Mouse (Mus musculus): ENCODE measurements around the gene Agfg1. TPM values are rescaled to one million over a fixed set of nuclear protein-coding genes. Genes with fewer than 3 reads are reported as not detected.

Agfg1 gene
- polyA plus RNA-seq (2021), result 58.7 TPM

DNA sequence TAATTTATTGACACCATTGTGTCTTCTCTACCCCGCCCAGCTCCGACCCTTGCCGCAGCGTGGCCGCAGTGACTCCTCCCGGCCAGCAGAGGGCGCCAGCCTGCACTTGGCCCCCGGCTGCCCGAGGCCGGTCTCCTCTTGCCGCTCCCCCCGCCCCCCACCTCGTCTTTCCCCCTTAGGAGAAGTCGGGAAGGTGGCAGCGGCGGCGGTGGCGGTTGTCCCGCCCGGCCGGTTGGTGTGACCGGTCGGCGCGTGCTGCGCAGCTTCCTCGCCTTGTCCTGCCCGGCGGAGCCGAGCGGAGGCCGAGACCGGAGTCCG, at the start of gene Agfg1:
Agfg1 (plus strand) TSS at position 188 of the 318 bp plus-strand sequence.
- CTCF ChIA-PET, result interaction anchor here (0.8 to 1.6 kb wide), 6 partner anchors 34 to 151 kb away, joined by 3 to 5 read pairs (median 3); no protein-coding TSS in a partner anchor
- TF ChIP-seq CTCF (IDR thresholded peaks at IDR 0.05), result peak; percentile 100
- in situ Hi-C loops (cut with MboI; ENCODE audit: low pct_unique_long_range_greater_than_20kb), result no loop called here
- peak; percentile 75 for ATAC-seq
- no peak for DNase-seq (ENCODE audit: low read depth, low spot score)
- H3K27me3 ChIP-seq, result no peaks in the 10 kb centered on the region
- POLR2A ChIA-PET, result interaction anchor here (0.8 to 1.0 kb wide), 2 partner anchors 52 to 150 kb away, joined by 3 read pairs; no protein-coding TSS in a partner anchor

GRCm38 (mm10) chr1:82791105-82791504, 48.2 kb upstream of the Agfg1 start:
- no peak for TF ChIP-seq CTCF (IDR thresholded peaks at IDR 0.05)
- in situ Hi-C loops (cut with MboI; ENCODE audit: low pct_unique_long_range_greater_than_20kb), result loop anchor here (5.0 to 25.0 kb wide), 3 partner anchors 54 to 796 kb away; no protein-coding TSS in a partner anchor
- ATAC-seq (no peak), DNase-seq (ENCODE audit: low read depth, low spot score) (no peak)
- no peaks in the 10 kb centered on the region for H3K27me3 ChIP-seq
- ChIA-PET POLR2A (no interaction called here), CTCF (interaction anchor here (0.6 kb wide), 1 partner anchor 197 kb away, joined by 3 read pairs; no protein-coding TSS in a partner anchor)

GRCm38 (mm10) chr1:82792238-82792637, 47.0 kb upstream of the Agfg1 start:
- in situ Hi-C loops (cut with MboI; ENCODE audit: low pct_unique_long_range_greater_than_20kb), result loop anchor here (5.0 to 25.0 kb wide), 3 partner anchors 53 to 795 kb away; no protein-coding TSS in a partner anchor
- CTCF ChIA-PET, result interaction anchor here (0.8 to 1.4 kb wide), 5 partner anchors 13 to 182 kb away, joined by 3 to 5 read pairs (median 3); no protein-coding TSS in a partner anchor
- DNase-seq (ENCODE audit: low read depth, low spot score), result no peak
- H3K27me3 ChIP-seq, result no peaks in the 10 kb centered on the region
- no peak for ATAC-seq
- POLR2A ChIA-PET, result no interaction called here
- no peak for TF ChIP-seq CTCF (IDR thresholded peaks at IDR 0.05)

- H3K27me3 ChIP-seq, result no peaks in the 10 kb centered on the region
- ChIA-PET CTCF (interaction anchor here (0.8 to 2.3 kb wide), 9 partner anchors 10 to 194 kb away, joined by 3 to 12 read pairs (median 3); partner anchors contain the start of gene Agfg1), POLR2A (interaction anchor here (1.0 kb wide), 1 partner anchor 111 kb away, joined by 3 read pairs; no protein-coding TSS in a partner anchor)
- no peak for TF ChIP-seq CTCF (IDR thresholded peaks at IDR 0.05)
- in situ Hi-C loops (cut with MboI; ENCODE audit: low pct_unique_long_range_greater_than_20kb), result loop anchor here (5.0 to 25.0 kb wide), 3 partner anchors 52 to 794 kb away; no protein-coding TSS in a partner anchor
- DNase-seq (ENCODE audit: low read depth, low spot score) (no peak), ATAC-seq (no peak)
Observed at GRCm38 (mm10) chr1:82793110-82793509, 46.2 kb upstream of the Agfg1 start.

GRCm38 (mm10) chr1:82793986-82794385, 45.3 kb upstream of the Agfg1 start:
- H3K27me3 ChIP-seq, result no peaks in the 10 kb centered on the region
- no peak for TF ChIP-seq CTCF (IDR thresholded peaks at IDR 0.05)
- ChIA-PET CTCF (interaction anchor here (0.8 to 2.3 kb wide), 9 partner anchors 9 to 1413 kb away, joined by 3 to 12 read pairs (median 3); partner anchors contain the start of gene Agfg1), POLR2A (interaction anchor here (0.6 to 1.0 kb wide), 4 partner anchors 27 to 188 kb away, joined by 3 to 7 read pairs (median 4); no protein-coding TSS in a partner anchor)
- ATAC-seq (peak; percentile 27), DNase-seq (ENCODE audit: low read depth, low spot score) (no peak)
- in situ Hi-C loops (cut with MboI; ENCODE audit: low pct_unique_long_range_greater_than_20kb), result loop anchor here (5.0 to 25.0 kb wide), 3 partner anchors 51 to 793 kb away; no protein-coding TSS in a partner anchor

GRCm38 (mm10) chr1:82795211-82795610, 44.1 kb upstream of the Agfg1 start:
- ATAC-seq, result peak; percentile 52
- CTCF ChIA-PET, result interaction anchor here (1.2 to 3.1 kb wide), 4 partner anchors 8 to 192 kb away, joined by 3 to 12 read pairs (median 9); no protein-coding TSS in a partner anchor
- POLR2A ChIA-PET, result interaction anchor here (1.2 to 1.5 kb wide), 2 partner anchors 10 to 36 kb away, joined by 3 read pairs; no protein-coding TSS in a partner anchor
- no peak for DNase-seq (ENCODE audit: low read depth, low spot score)
- no peak for TF ChIP-seq CTCF (IDR thresholded peaks at IDR 0.05)
- H3K27me3 ChIP-seq, result no peaks in the 10 kb centered on the region
- in situ Hi-C loops (cut with MboI; ENCODE audit: low pct_unique_long_range_greater_than_20kb), result loop anchor here (10.0 to 25.0 kb wide), 2 partner anchors 50 to 792 kb away; no protein-coding TSS in a partner anchor

DNA sequence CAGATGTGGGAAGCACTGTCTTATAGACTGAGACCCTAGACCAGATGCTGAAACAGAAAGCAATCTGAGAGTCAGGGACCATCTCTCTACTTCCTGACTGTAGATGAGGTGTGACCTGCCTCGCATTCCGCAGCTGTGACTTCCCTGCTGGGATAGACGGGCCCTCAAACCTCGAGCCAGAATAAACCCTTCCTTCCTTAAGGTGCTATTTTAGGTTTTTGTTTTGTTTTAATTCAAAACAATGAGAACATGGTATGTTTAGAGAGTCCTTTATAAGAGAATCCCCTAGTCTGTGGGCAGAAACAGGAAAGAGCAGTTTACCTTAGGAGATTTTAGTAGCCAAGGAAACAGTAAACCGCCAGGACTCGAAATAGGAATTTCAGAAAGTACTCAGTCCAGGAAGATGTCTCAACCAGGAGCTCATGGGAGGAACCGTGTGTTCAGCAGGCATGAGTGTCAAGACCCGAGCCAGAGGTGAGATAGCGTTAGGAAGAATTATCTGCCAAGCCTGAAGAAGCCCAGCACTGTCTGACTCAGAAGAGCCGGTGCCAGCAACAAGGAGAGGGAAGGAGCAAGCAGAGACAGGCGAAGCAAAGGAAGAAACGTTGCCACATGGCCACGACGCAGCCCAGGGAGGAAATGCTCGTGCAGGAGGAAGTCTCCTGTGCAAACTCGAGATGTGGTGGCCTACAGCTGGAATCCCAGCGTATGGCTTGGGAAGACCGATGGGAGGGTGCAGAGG, 43.4 kb upstream of the Agfg1 start:
- DNase-seq (ENCODE audit: low read depth, low spot score) (no peak), ATAC-seq (no peak)
- in situ Hi-C loops (cut with MboI; ENCODE audit: low pct_unique_long_range_greater_than_20kb), result loop anchor here (10.0 to 25.0 kb wide), 2 partner anchors 49 to 791 kb away; no protein-coding TSS in a partner anchor
- TF ChIP-seq CTCF (IDR thresholded peaks at IDR 0.05), result no peak
- H3K27me3 ChIP-seq, result no peaks in the 10 kb centered on the region
- ChIA-PET POLR2A (interaction anchor here (0.8 to 1.5 kb wide), 3 partner anchors 9 to 924 kb away, joined by 3 read pairs; no protein-coding TSS in a partner anchor), CTCF (interaction anchor here (2.3 to 3.1 kb wide), 2 partner anchors 7 to 9 kb away, joined by 7 to 11 read pairs; no protein-coding TSS in a partner anchor)

DNA sequence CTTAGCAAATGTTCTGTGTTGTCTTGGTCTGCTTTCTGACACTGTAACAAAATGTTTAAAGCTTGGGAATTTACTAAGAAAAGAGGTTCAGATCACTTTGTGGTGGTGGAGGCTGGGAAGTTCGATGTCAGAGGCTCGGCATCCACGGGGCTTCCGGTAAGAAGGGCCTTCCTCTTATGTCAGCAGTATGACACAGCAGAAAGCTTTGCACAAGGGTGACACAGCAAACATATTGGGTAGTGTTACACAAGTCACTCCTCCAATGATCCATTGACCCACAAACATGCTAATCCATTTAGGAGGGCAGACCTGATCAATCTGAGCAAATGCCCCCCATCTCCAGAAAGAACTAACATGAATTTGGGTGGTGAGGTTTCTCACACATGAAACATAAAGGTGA, 42.2 kb upstream of the Agfg1 start:
- POLR2A ChIA-PET, result no interaction called here
- no peak for DNase-seq (ENCODE audit: low read depth, low spot score)
- in situ Hi-C loops (cut with MboI; ENCODE audit: low pct_unique_long_range_greater_than_20kb), result loop anchor here (10.0 to 25.0 kb wide), 2 partner anchors 48 to 790 kb away; no protein-coding TSS in a partner anchor

GRCm38 (mm10) chr1:82798304-82798703, 41.0 kb upstream of the Agfg1 start:
- TF ChIP-seq CTCF (IDR thresholded peaks at IDR 0.05), result no peak
- POLR2A ChIA-PET, result no interaction called here
- no peaks in the 10 kb centered on the region for H3K27me3 ChIP-seq
- ATAC-seq (no peak), DNase-seq (ENCODE audit: low read depth, low spot score) (no peak)
- in situ Hi-C loops (cut with MboI; ENCODE audit: low pct_unique_long_range_greater_than_20kb), result loop anchor here (10.0 to 25.0 kb wide), 2 partner anchors 46 to 789 kb away; no protein-coding TSS in a partner anchor
- CTCF ChIA-PET, result interaction anchor here (1.4 kb wide), 2 partner anchors 8 to 189 kb away, joined by 4 read pairs; no protein-coding TSS in a partner anchor

More for the DNA sequence above, 42.2 kb upstream of the Agfg1 start:
- no peak for ATAC-seq
- CTCF ChIA-PET, result interaction anchor here (1.2 to 3.1 kb wide), 3 partner anchors 10 to 11 kb away, joined by 3 to 11 read pairs (median 4); no protein-coding TSS in a partner anchor
- no peak for TF ChIP-seq CTCF (IDR thresholded peaks at IDR 0.05)
- H3K27me3 ChIP-seq, result no peaks in the 10 kb centered on the region

DNA sequence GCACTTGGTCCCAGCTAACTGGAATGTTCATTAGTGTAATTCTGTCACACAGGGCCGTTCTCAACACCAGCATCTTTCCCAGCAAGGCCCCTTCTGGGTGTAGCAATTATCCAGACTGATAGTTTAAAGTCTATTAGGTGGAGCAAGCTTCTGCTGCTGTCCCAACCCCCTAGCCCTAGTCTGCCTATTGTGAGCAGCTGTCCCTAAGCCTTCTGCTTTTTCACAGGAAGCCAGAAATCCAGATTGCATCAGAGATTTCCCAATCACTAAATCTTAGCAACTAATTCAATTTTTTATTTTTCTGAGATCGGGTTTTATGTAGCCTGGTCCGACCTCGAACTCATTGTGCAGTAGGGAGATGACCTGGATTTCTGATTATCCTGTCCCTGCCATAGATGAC, 40.4 kb upstream of the Agfg1 start:
- no peak for ATAC-seq
- POLR2A ChIA-PET, result no interaction called here
- in situ Hi-C loops (cut with MboI; ENCODE audit: low pct_unique_long_range_greater_than_20kb), result loop anchor here (10.0 to 25.0 kb wide), 2 partner anchors 46 to 788 kb away; no protein-coding TSS in a partner anchor

More for the DNA sequence above, 40.4 kb upstream of the Agfg1 start:
- H3K27me3 ChIP-seq, result no peaks in the 10 kb centered on the region
- CTCF ChIA-PET, result interaction anchor here (1.4 kb wide), 1 partner anchor 188 kb away, joined by 4 read pairs; no protein-coding TSS in a partner anchor
- TF ChIP-seq CTCF (IDR thresholded peaks at IDR 0.05), result no peak
- DNase-seq (ENCODE audit: low read depth, low spot score), result no peak
